Mouse (Mus musculus): ENCODE results near the gene Ctcfl.

Ctcfl gene

DNA sequence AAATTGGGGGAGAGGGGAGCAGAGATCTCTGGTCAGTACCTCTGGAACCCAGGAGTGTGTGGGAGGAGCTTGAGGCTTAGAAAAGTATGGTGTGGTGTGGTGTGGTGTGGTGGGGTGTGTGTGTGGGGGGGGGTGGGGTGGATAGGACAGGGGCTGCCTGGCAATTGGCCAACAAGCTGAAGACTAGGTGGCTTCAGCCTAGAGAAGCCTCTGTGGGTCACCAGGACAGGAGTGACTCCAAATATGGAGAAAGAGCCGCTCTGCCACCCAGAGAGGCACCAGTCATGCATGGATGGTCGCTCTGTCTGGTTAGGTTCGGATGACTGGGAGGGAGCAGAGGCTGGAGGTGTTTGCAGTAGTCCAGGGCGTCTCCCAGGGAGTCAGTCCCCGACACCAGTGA, 71.9 kb downstream of the Ctcfl start:
- DNase-seq (ENCODE audit: low spot score in 2 of 2) = no peak

DNA sequence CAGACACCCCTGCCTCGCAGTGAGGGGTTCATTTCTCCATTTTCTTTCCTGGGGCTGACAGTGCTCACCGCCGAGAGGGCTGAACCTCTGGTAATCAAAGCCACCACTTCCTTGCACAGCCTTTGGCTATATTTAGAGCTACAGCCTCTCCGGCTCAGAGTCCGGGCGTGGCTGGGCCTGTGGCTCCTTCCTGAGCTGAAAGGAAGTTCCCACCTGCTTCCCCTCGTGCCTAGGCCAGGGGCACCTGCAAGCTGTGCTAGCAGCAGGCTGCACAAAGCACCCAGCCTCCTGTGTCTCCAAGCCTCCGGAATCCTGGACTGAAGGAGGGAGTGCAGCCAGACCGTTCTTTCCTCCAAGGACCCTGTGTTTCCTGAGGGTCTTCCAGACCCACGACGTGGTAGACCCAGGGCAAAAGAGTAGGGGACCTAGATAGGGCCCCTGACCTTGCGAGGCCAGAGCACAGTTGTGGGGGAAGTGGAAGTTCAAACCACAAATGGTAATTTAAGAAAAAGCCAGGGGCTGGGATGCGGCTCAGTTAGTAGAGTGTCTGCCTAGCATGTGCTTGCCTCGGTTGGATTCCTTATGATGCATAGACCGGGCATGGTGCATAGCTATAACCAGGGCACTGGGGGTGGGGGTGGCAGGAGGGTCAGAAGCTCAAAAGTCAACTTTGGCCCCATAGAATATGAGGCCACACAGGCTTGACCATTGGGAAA, 72.6 kb downstream of the Ctcfl start:
- no peak for DNase-seq (ENCODE audit: low spot score in 2 of 2)

DNA sequence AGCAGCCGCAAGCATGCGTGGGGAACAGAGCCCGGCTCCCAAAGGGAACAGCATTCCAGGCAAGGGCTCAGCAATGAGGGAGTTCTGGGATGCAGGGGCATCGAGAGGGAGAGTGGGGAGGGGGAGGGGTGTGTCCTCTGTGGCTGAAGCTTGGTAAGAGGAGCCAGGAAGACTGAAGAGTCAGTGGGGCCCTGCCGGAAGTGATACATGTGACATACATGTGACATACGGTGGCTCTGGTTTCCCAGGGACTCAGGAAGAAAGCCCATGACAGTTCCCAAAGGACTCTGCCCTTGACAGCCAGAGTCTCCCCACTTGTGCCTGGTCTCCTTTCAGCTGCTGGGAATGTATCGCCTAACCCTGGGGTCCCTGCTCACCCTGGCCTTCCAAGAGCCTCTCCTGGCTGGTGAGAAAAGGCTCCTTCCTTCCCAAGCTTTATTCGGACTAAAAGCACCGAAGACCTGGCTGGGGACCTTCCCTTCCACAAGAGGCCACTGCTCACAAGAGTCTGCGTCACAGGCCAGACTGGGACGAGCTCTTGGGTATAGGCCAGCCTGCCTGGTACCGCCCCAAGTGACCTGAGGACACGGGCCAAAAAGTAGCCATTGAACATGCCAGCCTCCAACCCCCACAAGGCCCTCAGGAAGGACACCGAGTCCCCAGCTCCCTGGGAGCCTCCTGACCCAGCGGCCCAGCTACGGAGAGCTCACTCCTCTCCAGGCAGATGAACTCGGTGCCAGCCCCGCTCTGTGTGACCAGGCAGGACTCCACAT, 74.9 kb downstream of the Ctcfl start:
- DNase-seq (ENCODE audit: low spot score in 2 of 2) = no peak
